Mouse (Mus musculus) ES-E14 (cell line): Measurements from ENCODE around the gene Lrrc55. TPM values are rescaled to one million over a fixed set of nuclear protein-coding genes. Genes with fewer than 3 reads are reported as not detected.
A peak's percentile ranks its signal among the peaks of the same experiment; 100 is the strongest.

Experiments used
- DNase-seq: peaks from one replicate; pipeline ENCODE4 v3.0.0-alpha.2; 2013; ENCODE audit warnings: low read depth, low spot score
- H3K27ac ChIP-seq: 2 replicates; pipeline ENCODE4 v1.5.1; 2012; ENCODE audit warnings: low read depth, mild to moderate bottlenecking, low read length, moderate library complexity, mixed read lengths; ENCODE audit not compliant: poor library complexity, insufficient read depth, severe bottlenecking
- H3K36me3 ChIP-seq: 2 replicates; pipeline ENCODE4 v1.6.1; 2012; ENCODE audit warnings: mild to moderate bottlenecking, low read length, moderate library complexity, mixed read lengths; ENCODE audit not compliant: control insufficient read depth, poor library complexity, insufficient read depth, severe bottlenecking
- H3K4me1 ChIP-seq, 2 experiments: fragments of 150-350 bp in 1 of 2; sonication (generic) in 1 of 2; 2 replicates each; pipeline ENCODE4 v1.6.1; 2012; ENCODE audit warnings: low read length in 2 of 2, mild to moderate bottlenecking in 1 of 2, mixed read lengths in 1 of 2; ENCODE audit not compliant: control insufficient read depth in 2 of 2, insufficient read depth in 2 of 2, poor library complexity in 1 of 2
- H3K4me3 ChIP-seq, 2 experiments: fragments of 150-350 bp in 1 of 2; sonication (generic) in 1 of 2; 2 replicates each; pipeline ENCODE4 v1.5.1; 2012; ENCODE audit warnings: low read length in 2 of 2, low read depth in 1 of 2, mild to moderate bottlenecking in 1 of 2, mixed read lengths in 1 of 2; ENCODE audit not compliant: insufficient read depth in 1 of 2, poor library complexity in 1 of 2, severe bottlenecking in 1 of 2
- H3K9ac ChIP-seq: 2 replicates; pipeline ENCODE4 v1.6.1; 2012; ENCODE audit warnings: low read depth, mild to moderate bottlenecking, low read length, mixed read lengths; ENCODE audit not compliant: poor library complexity, insufficient read depth, severe bottlenecking
- H3K9me3 ChIP-seq: fragments of 150-350 bp; sonication (generic); 2 replicates; pipeline ENCODE4 v1.6.1; 2012; ENCODE audit warnings: low read depth, mild to moderate bottlenecking, low read length; ENCODE audit not compliant: control insufficient read depth, insufficient read depth
- CHD2 ChIP-seq: IDR thresholded peaks from 2 replicates; pipeline ENCODE4 v1.6.1; 2014; ENCODE audit warnings: mild to moderate bottlenecking, low read depth, low read length, inconsistent platforms
- HCFC1 ChIP-seq: IDR thresholded peaks from 2 replicates; pipeline ENCODE4 v1.6.1; 2012; ENCODE audit warnings: low read length, inconsistent platforms, borderline replicate concordance; ENCODE audit not compliant: insufficient read depth
- MAFK ChIP-seq: IDR thresholded peaks from 2 replicates; pipeline ENCODE4 v1.6.1; 2014; ENCODE audit warnings: mild to moderate bottlenecking, low read depth, low read length, inconsistent platforms; ENCODE audit not compliant: insufficient read depth
- ZC3H11A ChIP-seq: IDR thresholded peaks from 2 replicates; pipeline ENCODE4 v1.6.1; 2012; ENCODE audit warnings: low read depth, mild to moderate bottlenecking, inconsistent platforms, low read length, borderline replicate concordance
- ZNF384 ChIP-seq: IDR thresholded peaks from 2 replicates; pipeline ENCODE4 v1.6.1; 2012; ENCODE audit warnings: low read depth, low read length, inconsistent platforms
- in situ Hi-C, 2 experiments: fragments of 600-800 bp; cut with MboI; formaldehyde crosslinking; loops; one replicate each; pipeline ENCODE4 v1.15.1; 2025; ENCODE audit warnings: low sequenced_read_pairs in 2 of 2, inconsistent platforms in 1 of 2; ENCODE audit not compliant: unreplicated experiment in 2 of 2
- total RNA-seq: library from RNA; depleted of rRNA; stranded (reverse); fragments of 300-350 nt; gene quantifications from 2 replicates; pipeline ENCODE4 v1.2.3, GENCODE M21; 2012

Gene Lrrc55
- total RNA-seq, 1 experiment: 0.36 TPM

GRCm38 (mm10) chr2:85230771-85231511, 33.9 kb upstream of the Lrrc55 start:
- no peaks in the 10 kb centered on the region for H3K36me3 ChIP-seq
- no peaks in the 10 kb centered on the region for H3K4me1 ChIP-seq
- TF ChIP-seq CHD2 (no peak), HCFC1 (no peak), ZC3H11A (no peak), ZNF384 (no peak), MAFK (no peak)
- H3K9me3 ChIP-seq: no peaks in the 10 kb centered on the region
- no peak overlapping the region for H3K4me3 ChIP-seq
- no peak overlapping the region for H3K27ac ChIP-seq
- in situ Hi-C loops: no loop called here
- DNase-seq: no peak
- H3K9ac ChIP-seq: no peak overlapping the region

GRCm38 (mm10) chr2:85229606-85230005, 32.6 kb upstream of the Lrrc55 start:
- Histone ChIP-seq H3K4me3 (no peak overlapping the region), H3K36me3 (no peaks in the 10 kb centered on the region), H3K9ac (no peak overlapping the region), H3K27ac (no peak overlapping the region), H3K9me3 (no peaks in the 10 kb centered on the region), H3K4me1 (no peaks in the 10 kb centered on the region)
- in situ Hi-C loops: no loop called here
- TF ChIP-seq ZNF384 (no peak), ZC3H11A (no peak), MAFK (no peak), CHD2 (no peak), HCFC1 (no peak)
- no peak for DNase-seq

- no peaks in the 10 kb centered on the region for H3K9me3 ChIP-seq
- TF ChIP-seq ZC3H11A: no peak
- TF ChIP-seq HCFC1: no peak
- no peak for TF ChIP-seq ZNF384
- TF ChIP-seq MAFK: no peak
- no peak for TF ChIP-seq CHD2
- no peaks in the 10 kb centered on the region for H3K4me1 ChIP-seq
- no peak overlapping the region for H3K4me3 ChIP-seq
- H3K27ac ChIP-seq: no peak overlapping the region
- no peak overlapping the region for H3K9ac ChIP-seq
- no peaks in the 10 kb centered on the region for H3K36me3 ChIP-seq
- in situ Hi-C loops: no loop called here
- no peak for DNase-seq
Observed at GRCm38 (mm10) chr2:85227816-85228335, 30.9 kb upstream of the Lrrc55 start.

GRCm38 (mm10) chr2:85224221-85225179, 27.5 kb upstream of the Lrrc55 start:
- no peaks in the 10 kb centered on the region for H3K36me3 ChIP-seq
- no peak overlapping the region for H3K9ac ChIP-seq

More at GRCm38 (mm10) chr2:85224221-85225179, 27.5 kb upstream of the Lrrc55 start:
- H3K9me3 ChIP-seq: no peaks in the 10 kb centered on the region
- in situ Hi-C loops: no loop called here
- no peaks in the 10 kb centered on the region for H3K4me1 ChIP-seq
- no peak overlapping the region for H3K27ac ChIP-seq
- TF ChIP-seq ZNF384 (no peak), ZC3H11A (no peak), HCFC1 (no peak), MAFK (no peak), CHD2 (no peak)
- H3K4me3 ChIP-seq: no peak overlapping the region
- peak; percentile 9 for DNase-seq
